Comparison of ENCODE assay signal across 9 mouse cellular contexts in the genomic region with DNA sequence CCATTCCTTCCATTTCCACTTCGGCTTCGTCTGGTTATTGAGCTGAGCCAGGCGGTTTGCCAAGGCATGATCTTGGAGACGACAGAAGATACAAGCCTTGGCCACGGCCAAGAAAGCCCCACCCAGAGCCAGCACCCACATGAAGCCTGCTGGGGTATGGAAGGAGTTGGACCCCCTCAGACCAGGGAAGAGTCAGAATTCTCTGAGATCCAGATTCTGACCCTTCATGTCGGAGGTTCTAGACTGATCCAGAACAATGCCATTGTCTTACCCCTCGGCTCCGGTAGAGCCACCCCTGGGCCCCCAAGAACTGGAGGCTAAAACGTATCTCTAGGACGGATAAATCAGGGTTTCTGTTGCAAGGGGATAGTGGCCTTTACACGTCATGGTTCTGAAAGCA. TPM values are rescaled to one million over a fixed set of nuclear protein-coding genes. Genes with fewer than 3 reads are reported as not detected.
DNase-seq lines count a peak whose midpoint lies in the region; ATAC-seq lines count a peak whose summit lies in the region.
"Had no signal": no experiment of that assay in that cellular context is flagged by ENCODE, and none has a peak within 500 bp of the region (broad histone marks: within the 10 kb centered on the region; RNA-seq: fewer than 3 reads in every experiment).

A gene (minus strand): TSS at position 141 of the 400 bp plus-strand sequence.

- peaks cover 19 to 32% of the 10 kb centered on the region in 2 experiments for H3K4me1 ChIP-seq in heart, embryonic 14.5 days (ENCODE audit: control insufficient read depth in 2 of 2, insufficient read depth in 2 of 2, low read length in 2 of 2)
- H3K4me1 ChIP-seq in embryonic facial prominence, embryonic 10.5 days, result peaks cover 64% of the 10 kb centered on the region
- H3K4me1 ChIP-seq in hindbrain, embryonic 12.5 days, result peaks cover 27% of the 10 kb centered on the region
- peaks cover 29% of the 10 kb centered on the region for H3K4me1 ChIP-seq in midbrain, embryonic 12.5 days

- peak within 1 kb of the TSS; percentile 86 for H3K4me2 ChIP-seq in heart, embryonic 14.5 days (ENCODE audit: low read length)
- peak within 1 kb of the TSS; percentile 44 for H3K4me2 ChIP-seq in hindbrain, embryonic 12.5 days (replicated peaks)
- H3K4me2 ChIP-seq in midbrain, embryonic 12.5 days (replicated peaks), result peak within 1 kb of the TSS; percentile 40

- intact Hi-C loops in heart, postnatal 25 days (cut with DNase I), result loop anchor here (2.0 to 10.0 kb wide), 7 partner anchors 23 to 223 kb away; a partner anchor contains a TSS
- intact Hi-C loops in left cerebral cortex, postnatal 14 days (cut with DNase I), result loop anchor here (5.0 to 10.0 kb wide), 2 partner anchors 76 to 193 kb away; a partner anchor contains a TSS

- no peak within 1 kb of the TSS for H3K4me3 ChIP-seq in heart, embryonic 14.5 days (ENCODE audit: control insufficient read depth in 1 of 2, insufficient read depth in 1 of 2, low read depth in 1 of 2, low read length in 2 of 2)
- H3K4me3 ChIP-seq in embryonic facial prominence, embryonic 10.5 days, result peak within 1 kb of the TSS; percentile 62
- H3K4me3 ChIP-seq in hindbrain, embryonic 12.5 days, result 0 out of 2 replicates have a peak within 1 kb of the TSS, but pooled peaks have one; percentile 6
- peak within 1 kb of the TSS; percentile 15; the same call in 1 of the 2 replicates for H3K4me3 ChIP-seq in midbrain, embryonic 12.5 days

- DNase-seq in heart, postnatal 25 days (ENCODE audit: low spot score), result no peak
- no peak for DNase-seq in embryonic facial prominence, embryonic 10.5 days (ENCODE audit: low spot score)
- no peak for DNase-seq in T-cell, adult 2 months (ENCODE audit: low spot score)
- DNase-seq in gastrocnemius, postnatal 25 days, result no peak
- DNase-seq in left cerebral cortex, postnatal 14 days (ENCODE audit: low spot score in 2 of 2), result no peak
- DNase-seq: kidney, adult 11 months had no signal

- ATAC-seq in heart, embryonic 14.5 days (ENCODE audit: insufficient number of reproducible peaks, insufficient read depth, low FRiP score, low read depth), result no peak
- ATAC-seq in hindbrain, embryonic 12.5 days (ENCODE audit: low FRiP score), result no peak
- ATAC-seq in midbrain, embryonic 12.5 days (ENCODE audit: low FRiP score, low read depth), result no peak

- peak within 1 kb of the TSS; percentile 31; the same call in 1 of the 2 replicates for H3K9ac ChIP-seq in heart, embryonic 14.5 days (ENCODE audit: low read length)
- H3K9ac ChIP-seq in hindbrain, embryonic 12.5 days, result peak within 1 kb of the TSS; percentile 29; the same call in 1 of the 2 replicates
- peak within 1 kb of the TSS; percentile 39; the same call in 1 of the 2 replicates for H3K9ac ChIP-seq in midbrain, embryonic 12.5 days (replicated peaks)

- no peaks in the 10 kb centered on the region for H3K36me3 ChIP-seq in heart, embryonic 14.5 days (ENCODE audit: control insufficient read depth, insufficient read depth, low read length)
- H3K36me3 ChIP-seq in embryonic facial prominence, embryonic 10.5 days (replicated peaks), result no peaks in the 10 kb centered on the region
- H3K36me3 ChIP-seq in hindbrain, embryonic 12.5 days, result no peaks in the 10 kb centered on the region
- H3K36me3 ChIP-seq in midbrain, embryonic 12.5 days, result no peaks in the 10 kb centered on the region

- H3K27me3 ChIP-seq in heart, embryonic 14.5 days (ENCODE audit: control insufficient read depth, insufficient read depth, low read length), result no peaks in the 10 kb centered on the region
- peaks cover 26% of the 10 kb centered on the region for H3K27me3 ChIP-seq in embryonic facial prominence, embryonic 10.5 days (replicated peaks; ENCODE audit: low read depth, poor library complexity, severe bottlenecking)
- H3K27me3 ChIP-seq in hindbrain, embryonic 12.5 days, result peaks cover 24% of the 10 kb centered on the region
- peaks cover 35% of the 10 kb centered on the region for H3K27me3 ChIP-seq in midbrain, embryonic 12.5 days

- H3K27ac ChIP-seq in heart, embryonic 14.5 days (replicated peaks in 1 of 2; ENCODE audit: control insufficient read depth in 1 of 2, insufficient read depth in 1 of 2, low read depth in 2 of 2, low read length in 2 of 2), result peak within 1 kb of the TSS in 1 of 2 experiments; percentile 73; a peak in 2 of 4 replicates
- H3K27ac ChIP-seq in embryonic facial prominence, embryonic 10.5 days (replicated peaks), result peak within 1 kb of the TSS; percentile 74
- H3K27ac ChIP-seq in hindbrain, embryonic 12.5 days, result no peak within 1 kb of the TSS; the same call in 1 of the 2 replicates
- no peak within 1 kb of the TSS for H3K27ac ChIP-seq in midbrain, embryonic 12.5 days (replicated peaks)

- H3K9me3 ChIP-seq in heart, embryonic 14.5 days (ENCODE audit: control insufficient read depth, low read length), result no peaks in the 10 kb centered on the region
- H3K9me3 ChIP-seq in embryonic facial prominence, embryonic 10.5 days, result no peaks in the 10 kb centered on the region
- no peaks in the 10 kb centered on the region for H3K9me3 ChIP-seq in hindbrain, embryonic 12.5 days (replicated peaks)
- H3K9me3 ChIP-seq in midbrain, embryonic 12.5 days, result no peaks in the 10 kb centered on the region

- WGBS in heart, embryonic 14.5 days, result 86% methylated on average over 11 of the region's 11 CpGs
- WGBS in embryonic facial prominence, embryonic 10.5 days, result 92% methylated on average over 11 of the region's 11 CpGs
- 92% methylated on average over 11 of the region's 11 CpGs for WGBS in hindbrain, embryonic 12.5 days
- WGBS in midbrain, embryonic 12.5 days, result 88% methylated on average over 11 of the region's 11 CpGs

RNA-seq across cellular contexts. Expression of the gene that starts here (rescaled TPM):
- not detected in 2 replicates for polyA plus RNA-seq in heart, embryonic 14.5 days (2014; fragmentation: Nextera tagmentation; extraction: Ambion mirVana)
- total RNA-seq in heart, postnatal 25 days (2021), result not detected
- 0.31 TPM in 1 of 2 replicates, not detected in the other for polyA plus RNA-seq in embryonic facial prominence, embryonic 10.5 days (2016; fragmentation: Nextera tagmentation; extraction: Ambion mirVana)
- polyA plus RNA-seq in hindbrain, embryonic 12.5 days (2016; fragmentation: Nextera tagmentation; extraction: Ambion mirVana), result not detected in 2 replicates
- not detected in 2 replicates for polyA plus RNA-seq in midbrain, embryonic 12.5 days (2016; fragmentation: Nextera tagmentation; extraction: Ambion mirVana)
- total RNA-seq in gastrocnemius, postnatal 25 days (2021), result not detected
- not detected for total RNA-seq in left cerebral cortex, postnatal 14 days (2021)

Comparison
In these comparisons a context has a peak if more than half of its experiments do, and no peak if none do; other contexts are left out.
1. H3K4me3 ChIP-seq: peak in embryonic facial prominence, embryonic 10.5 days (single experiment), hindbrain, embryonic 12.5 days (single experiment) and midbrain, embryonic 12.5 days (single experiment); none in heart, embryonic 14.5 days (0 of 2).
2. Peak in every context shown above with its lines, with median percentiles within 50 percentile points of each other: H3K4me2 ChIP-seq and H3K9ac ChIP-seq.